Mouse (Mus musculus): ENCODE measurements around the gene Slc5a2. TPM values are rescaled to one million over a fixed set of nuclear protein-coding genes. Genes with fewer than 3 reads are reported as not detected.

Gene Slc5a2
- polyA plus RNA-seq, 1 experiment from 2014 or later = 8.4 TPM

DNA sequence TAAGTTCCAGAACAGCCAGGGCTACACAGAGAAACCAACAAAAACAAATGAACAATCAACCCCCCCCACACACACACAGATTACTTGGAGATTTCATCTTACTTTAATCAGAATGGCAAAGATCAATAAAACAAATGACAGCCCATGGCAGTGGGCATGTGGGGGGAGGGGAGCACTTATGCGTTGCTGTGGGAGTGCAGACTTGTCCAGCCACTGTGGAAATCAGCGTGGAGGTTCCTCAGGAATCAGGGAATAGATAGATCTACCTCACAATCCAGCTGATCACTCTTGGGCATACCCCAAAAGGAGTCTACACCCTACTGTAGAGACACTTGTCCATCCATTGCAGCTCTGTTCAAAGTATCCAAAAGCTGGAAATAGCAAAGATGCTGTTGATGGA, 10.5 kb upstream of the Slc5a2 start:
- Histone ChIP-seq H3K4me3 (replicated peaks) (no peak overlapping the region), H3K27ac (no peak overlapping the region)

DNA sequence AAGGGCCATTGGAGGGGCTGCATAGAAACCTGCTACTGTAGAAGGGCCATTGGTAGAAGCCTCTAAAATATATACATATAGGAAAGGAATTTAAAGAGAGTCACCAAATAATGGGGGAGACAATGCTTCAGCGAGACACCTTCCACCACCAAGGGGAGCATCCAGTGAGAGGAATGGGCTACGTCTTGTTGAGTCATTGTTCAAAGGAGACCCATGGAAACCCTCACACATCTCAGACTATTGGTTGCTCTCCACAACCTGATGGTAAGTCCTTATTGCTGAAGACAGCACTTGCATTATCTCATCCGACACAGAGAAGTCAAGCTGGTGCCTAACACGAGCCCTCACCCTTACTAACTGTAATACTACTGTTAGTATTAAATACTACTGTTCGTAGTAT, 9.7 kb upstream of the Slc5a2 start:
- Histone ChIP-seq H3K4me3 (replicated peaks) (no peak overlapping the region), H3K9ac (no peak overlapping the region), H3K9me3 (replicated peaks) (no peaks in the 10 kb centered on the region), H3K27ac (no peak overlapping the region), H3K36me3 (peaks cover 25% of the 10 kb centered on the region; the same call in 1 of the 2 replicates), H3K4me1 (peaks cover 22% of the 10 kb centered on the region), H3K27me3 (no peaks in the 10 kb centered on the region; the same call in 1 of the 2 replicates), H3K4me2 (no peak overlapping the region)
- 92% methylated on average over 5 of the region's 5 CpGs for WGBS
- ATAC-seq (replicated peaks; ENCODE audit: low FRiP score) = no peak

More for the DNA sequence above, 10.5 kb upstream of the Slc5a2 start:
- no peak for ATAC-seq (replicated peaks; ENCODE audit: low FRiP score)
- Histone ChIP-seq H3K9ac (no peak overlapping the region), H3K4me1 (peaks cover 22% of the 10 kb centered on the region), H3K27me3 (no peaks in the 10 kb centered on the region; the same call in 1 of the 2 replicates), H3K36me3 (peaks cover 29% of the 10 kb centered on the region; the same call in 1 of the 2 replicates), H3K9me3 (replicated peaks) (no peaks in the 10 kb centered on the region), H3K4me2 (no peak overlapping the region)
- WGBS = 68% methylated on average over 2 of the region's 2 CpGs

DNA sequence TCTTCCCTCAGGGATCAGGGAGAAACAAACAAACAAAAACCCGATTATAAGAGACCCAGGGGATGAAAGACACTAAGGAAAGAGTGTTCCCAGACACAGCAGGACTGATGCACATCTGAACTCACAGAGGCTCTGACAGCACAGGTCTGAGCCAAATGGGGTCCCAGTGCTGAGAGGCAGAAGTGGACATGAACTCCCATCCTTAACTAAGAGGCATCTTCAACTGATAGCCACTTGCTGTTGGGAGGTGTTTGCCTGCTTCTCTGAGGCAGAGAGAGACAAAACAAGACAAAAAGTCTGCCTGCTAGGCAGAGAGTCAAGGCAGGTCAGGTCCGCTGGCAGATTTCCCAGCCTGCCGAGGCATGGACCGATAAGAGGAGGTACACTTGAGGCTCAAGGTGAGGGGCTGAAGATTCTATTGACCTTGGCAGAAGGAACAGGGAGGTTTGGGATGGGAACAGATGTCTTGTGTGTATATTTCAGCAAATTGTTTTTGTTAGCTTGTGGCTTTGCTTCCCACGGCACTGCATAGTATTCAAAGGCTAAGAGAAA, 8.6 kb upstream of the Slc5a2 start:
- no peak for ATAC-seq (replicated peaks; ENCODE audit: low FRiP score)
- H3K36me3 ChIP-seq = peaks cover 17% of the 10 kb centered on the region; the same call in 1 of the 2 replicates
- no peak overlapping the region for H3K9ac ChIP-seq
- H3K27ac ChIP-seq = no peak overlapping the region
- no peak overlapping the region for H3K4me2 ChIP-seq
- no peak overlapping the region for H3K4me3 ChIP-seq (replicated peaks)
- no peaks in the 10 kb centered on the region; the same call in 1 of the 2 replicates for H3K27me3 ChIP-seq
- peaks cover 18% of the 10 kb centered on the region for H3K4me1 ChIP-seq
- 39% methylated on average over 5 of the region's 5 CpGs for WGBS
- H3K9me3 ChIP-seq (replicated peaks) = no peaks in the 10 kb centered on the region

DNA sequence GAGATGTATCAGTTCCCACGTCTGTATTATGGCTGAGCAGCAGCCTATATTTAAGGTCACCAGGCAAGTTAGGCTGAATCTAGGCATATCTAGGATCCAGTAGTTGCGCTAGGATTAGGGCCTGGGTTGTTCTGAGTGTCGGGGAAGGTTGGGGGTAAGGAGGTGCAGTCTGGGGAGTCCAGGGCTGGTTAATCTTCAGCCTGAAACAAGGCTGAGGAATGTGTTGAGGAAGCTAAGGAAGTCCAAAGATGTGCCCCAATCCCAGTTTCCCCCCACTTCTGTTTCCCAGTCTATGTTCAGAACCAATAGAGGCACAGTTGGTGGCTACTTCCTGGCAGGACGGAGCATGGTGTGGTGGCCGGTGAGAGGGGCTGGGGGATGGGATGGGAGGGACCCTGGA, 599 bp downstream of the Slc5a2 start:
- no peak overlapping the region for H3K4me2 ChIP-seq
- peaks cover 4% of the 10 kb centered on the region; the same call in 1 of the 2 replicates for H3K36me3 ChIP-seq
- no peaks in the 10 kb centered on the region for H3K4me1 ChIP-seq
- WGBS = 81% methylated on average over 5 of the region's 5 CpGs
- H3K9ac ChIP-seq = no peak overlapping the region
- H3K4me3 ChIP-seq (replicated peaks) = no peak overlapping the region
- no peaks in the 10 kb centered on the region for H3K9me3 ChIP-seq (replicated peaks)
- H3K27me3 ChIP-seq = no peaks in the 10 kb centered on the region
- ATAC-seq (replicated peaks; ENCODE audit: low FRiP score) = no peak
- no peak overlapping the region for H3K27ac ChIP-seq

DNA sequence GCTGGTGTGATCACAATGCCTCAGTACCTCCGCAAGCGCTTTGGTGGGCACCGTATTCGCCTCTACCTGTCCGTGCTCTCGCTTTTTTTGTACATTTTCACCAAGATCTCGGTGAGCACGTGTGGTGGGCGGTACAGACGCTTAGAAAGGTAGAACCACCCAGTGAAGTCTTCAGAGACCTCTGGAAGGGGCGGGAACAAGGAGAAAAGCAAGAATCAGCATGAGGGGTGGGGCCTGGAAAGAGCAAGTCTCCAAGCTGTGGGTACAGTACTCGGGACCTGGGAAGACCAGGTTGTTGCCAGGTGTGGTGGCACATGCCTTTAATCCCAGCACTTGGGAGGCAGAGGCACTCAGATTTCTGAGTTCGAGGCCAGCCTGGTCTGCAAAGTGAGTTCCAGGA, 1.9 kb downstream of the Slc5a2 start:
- H3K27me3 ChIP-seq = no peaks in the 10 kb centered on the region

DNA sequence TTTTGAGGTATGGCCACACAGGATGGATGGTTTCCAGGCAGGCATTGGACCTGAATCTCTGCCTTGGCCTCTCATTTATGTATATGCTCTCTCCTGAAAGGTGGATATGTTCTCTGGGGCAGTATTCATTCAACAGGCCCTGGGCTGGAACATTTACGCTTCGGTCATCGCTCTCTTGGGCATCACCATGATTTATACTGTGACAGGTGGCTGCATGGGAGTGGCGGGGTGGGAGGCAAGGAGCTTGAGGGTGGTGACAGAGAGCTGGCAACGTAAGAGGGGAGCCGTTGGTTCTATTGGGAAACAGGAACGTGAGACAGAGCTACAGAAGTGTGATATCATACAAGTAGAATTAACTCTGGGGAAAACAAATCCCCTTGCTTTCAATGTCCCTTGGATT, 2.4 kb downstream of the Slc5a2 start:
- no peak overlapping the region for H3K9ac ChIP-seq
- no peaks in the 10 kb centered on the region for H3K4me1 ChIP-seq
- no peak overlapping the region for H3K27ac ChIP-seq
- H3K27me3 ChIP-seq = no peaks in the 10 kb centered on the region
- WGBS = 39% methylated on average over 7 of the region's 7 CpGs
- peaks cover 22% of the 10 kb centered on the region for H3K36me3 ChIP-seq
- H3K4me2 ChIP-seq = no peak overlapping the region
- ATAC-seq (replicated peaks; ENCODE audit: low FRiP score) = no peak
- no peak overlapping the region for H3K4me3 ChIP-seq (replicated peaks)
- no peaks in the 10 kb centered on the region for H3K9me3 ChIP-seq (replicated peaks)

More for the DNA sequence above, 1.9 kb downstream of the Slc5a2 start:
- no peak overlapping the region for H3K4me2 ChIP-seq
- 68% methylated on average over 13 of the region's 13 CpGs for WGBS
- no peak for ATAC-seq (replicated peaks; ENCODE audit: low FRiP score)
- H3K27ac ChIP-seq = no peak overlapping the region
- no peak overlapping the region for H3K4me3 ChIP-seq (replicated peaks)
- no peaks in the 10 kb centered on the region for H3K9me3 ChIP-seq (replicated peaks)
- peaks cover 18% of the 10 kb centered on the region for H3K36me3 ChIP-seq
- no peaks in the 10 kb centered on the region for H3K4me1 ChIP-seq
- no peak overlapping the region for H3K9ac ChIP-seq

DNA sequence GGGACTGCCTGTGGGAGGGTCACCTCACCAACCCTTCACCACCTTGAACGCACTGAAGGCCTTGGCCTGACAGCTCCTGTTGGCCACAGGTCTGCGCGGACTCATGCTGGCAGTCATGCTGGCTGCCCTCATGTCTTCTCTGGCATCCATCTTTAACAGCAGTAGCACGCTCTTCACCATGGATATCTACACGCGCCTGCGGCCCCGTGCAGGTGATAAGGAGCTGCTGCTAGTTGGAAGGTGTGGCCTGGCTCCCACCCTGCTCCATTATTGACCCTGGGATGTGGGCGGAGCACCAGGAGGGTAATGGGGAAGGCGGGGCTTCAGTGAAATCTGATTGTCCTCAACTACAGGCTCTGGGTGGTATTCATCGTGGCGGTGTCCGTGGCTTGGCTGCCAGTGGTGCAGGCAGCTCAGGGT, 5.0 kb downstream of the Slc5a2 start:
- Histone ChIP-seq H3K9me3 (replicated peaks) (no peaks in the 10 kb centered on the region), H3K4me1 (no peaks in the 10 kb centered on the region), H3K27ac (no peak overlapping the region), H3K9ac (no peak overlapping the region), H3K27me3 (no peaks in the 10 kb centered on the region), H3K36me3 (peaks cover 48% of the 10 kb centered on the region), H3K4me2 (no peak overlapping the region), H3K4me3 (replicated peaks) (no peak overlapping the region)
- peak; percentile 63 for ATAC-seq (replicated peaks; ENCODE audit: low FRiP score)
- 60% methylated on average over 13 of the region's 13 CpGs for WGBS

DNA sequence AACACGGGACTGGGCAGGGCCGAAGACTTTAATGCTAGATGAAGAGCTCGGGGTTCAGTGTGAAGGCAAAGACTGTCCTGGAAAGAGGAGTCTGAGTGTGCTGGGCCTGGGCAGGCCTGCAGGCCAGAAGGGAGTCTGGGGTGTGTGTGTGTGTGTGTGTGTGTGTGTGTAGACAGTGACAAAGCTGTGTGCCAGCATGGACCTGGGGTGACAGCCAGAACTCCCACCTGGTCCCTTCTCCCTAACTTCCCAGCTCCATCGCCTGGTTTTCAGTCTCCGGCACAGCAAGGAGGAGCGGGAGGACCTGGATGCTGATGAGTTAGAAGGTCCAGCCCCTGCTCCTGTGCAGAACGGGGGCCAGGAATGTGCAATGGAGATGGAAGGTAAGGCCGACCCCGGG, 6.0 kb downstream of the Slc5a2 start:
- no peak for ATAC-seq (replicated peaks; ENCODE audit: low FRiP score)
- H3K36me3 ChIP-seq = peaks cover 59% of the 10 kb centered on the region
- H3K27me3 ChIP-seq = no peaks in the 10 kb centered on the region
- no peak overlapping the region for H3K4me2 ChIP-seq
- no peaks in the 10 kb centered on the region for H3K9me3 ChIP-seq (replicated peaks)
- no peak overlapping the region for H3K9ac ChIP-seq
- H3K4me1 ChIP-seq = no peaks in the 10 kb centered on the region
- H3K4me3 ChIP-seq (replicated peaks) = no peak overlapping the region
- H3K27ac ChIP-seq = no peak overlapping the region
- 95% methylated on average over 9 of the region's 9 CpGs for WGBS

DNA sequence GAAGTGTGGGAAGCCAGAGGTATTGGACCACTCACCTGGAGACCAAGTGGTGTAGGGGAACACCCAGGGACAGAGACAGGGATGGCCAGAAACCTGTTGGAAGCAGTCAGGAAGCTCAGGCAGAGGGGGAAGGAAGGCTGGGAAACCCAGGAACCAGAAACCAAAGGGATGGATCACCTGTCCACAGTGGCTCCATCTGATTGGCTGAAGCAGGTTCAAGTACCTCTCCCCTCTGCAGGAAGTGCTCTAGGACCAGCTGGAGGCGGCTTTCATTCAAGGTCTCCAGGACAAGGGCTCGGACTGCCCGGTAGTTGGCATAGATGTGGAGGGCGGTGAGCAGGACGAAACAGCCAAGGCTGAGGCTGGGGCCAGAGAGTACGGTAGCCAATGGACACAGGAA, 10.6 kb downstream of the Slc5a2 start:
- Histone ChIP-seq H3K36me3 (peaks cover 99% of the 10 kb centered on the region), H3K9ac (no peak overlapping the region), H3K27ac (no peak overlapping the region), H3K9me3 (replicated peaks) (no peaks in the 10 kb centered on the region), H3K4me1 (no peaks in the 10 kb centered on the region), H3K27me3 (no peaks in the 10 kb centered on the region), H3K4me3 (replicated peaks) (no peak overlapping the region), H3K4me2 (no peak overlapping the region)
- 92% methylated on average over 6 of the region's 6 CpGs for WGBS
- ATAC-seq (replicated peaks; ENCODE audit: low FRiP score) = no peak

DNA sequence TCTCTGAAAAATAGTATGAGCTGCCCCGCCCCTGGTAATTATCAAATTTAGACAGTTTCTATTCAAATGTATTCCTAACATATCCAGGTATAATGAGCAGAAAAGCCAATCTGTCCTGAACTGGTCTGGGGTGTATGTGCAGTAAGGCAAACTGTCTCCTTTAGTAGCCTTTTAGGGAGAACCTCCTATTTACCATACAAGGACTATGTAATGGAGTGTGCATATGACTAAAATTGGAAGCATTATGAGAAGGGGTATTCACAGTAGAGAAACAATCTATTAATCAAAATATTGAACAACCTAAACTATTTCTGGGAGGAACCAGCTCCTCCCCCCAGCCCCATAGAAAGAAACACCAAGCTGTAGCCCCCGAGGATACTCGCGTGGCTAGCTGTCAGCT, 14.3 kb downstream of the Slc5a2 start:
- no peak overlapping the region for H3K27ac ChIP-seq

DNA sequence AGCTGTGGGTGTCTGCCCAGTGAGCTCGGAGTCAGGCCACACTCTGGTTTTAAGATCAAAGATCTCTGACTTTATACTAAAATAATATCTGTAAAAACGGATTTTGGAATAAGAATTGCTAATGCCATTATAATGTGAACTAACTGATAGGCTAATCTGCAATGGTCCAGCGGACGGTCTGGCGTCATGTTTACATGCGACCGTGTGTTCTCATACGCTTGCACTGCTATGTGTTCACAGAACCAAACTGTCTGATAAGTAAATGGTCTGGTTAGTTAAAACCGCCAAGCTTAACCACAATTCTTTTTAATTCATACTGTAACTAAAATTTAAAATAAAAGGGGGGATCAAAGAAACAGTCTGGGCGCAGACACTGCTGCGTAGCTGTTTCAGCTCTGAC, 16.3 kb downstream of the Slc5a2 start:
- ATAC-seq (replicated peaks; ENCODE audit: low FRiP score) = no peak
- Histone ChIP-seq H3K4me1 (peaks cover 6% of the 10 kb centered on the region; the same call in 1 of the 2 replicates), H3K4me2 (no peak overlapping the region), H3K27me3 (no peaks in the 10 kb centered on the region), H3K9me3 (replicated peaks) (no peaks in the 10 kb centered on the region), H3K9ac (no peak overlapping the region), H3K27ac (no peak overlapping the region), H3K36me3 (peaks cover 73% of the 10 kb centered on the region), H3K4me3 (replicated peaks) (no peak overlapping the region)
- 90% methylated on average over 11 of the region's 11 CpGs for WGBS

More for the DNA sequence above, 14.3 kb downstream of the Slc5a2 start:
- H3K4me1 ChIP-seq = peaks cover 6% of the 10 kb centered on the region; the same call in 1 of the 2 replicates
- H3K4me3 ChIP-seq (replicated peaks) = no peak overlapping the region
- H3K9ac ChIP-seq = no peak overlapping the region
- no peaks in the 10 kb centered on the region for H3K27me3 ChIP-seq
- H3K4me2 ChIP-seq = no peak overlapping the region
- peaks cover 73% of the 10 kb centered on the region for H3K36me3 ChIP-seq
- 92% methylated on average over 4 of the region's 4 CpGs for WGBS
- no peaks in the 10 kb centered on the region for H3K9me3 ChIP-seq (replicated peaks)
- ATAC-seq (replicated peaks; ENCODE audit: low FRiP score) = no peak

DNA sequence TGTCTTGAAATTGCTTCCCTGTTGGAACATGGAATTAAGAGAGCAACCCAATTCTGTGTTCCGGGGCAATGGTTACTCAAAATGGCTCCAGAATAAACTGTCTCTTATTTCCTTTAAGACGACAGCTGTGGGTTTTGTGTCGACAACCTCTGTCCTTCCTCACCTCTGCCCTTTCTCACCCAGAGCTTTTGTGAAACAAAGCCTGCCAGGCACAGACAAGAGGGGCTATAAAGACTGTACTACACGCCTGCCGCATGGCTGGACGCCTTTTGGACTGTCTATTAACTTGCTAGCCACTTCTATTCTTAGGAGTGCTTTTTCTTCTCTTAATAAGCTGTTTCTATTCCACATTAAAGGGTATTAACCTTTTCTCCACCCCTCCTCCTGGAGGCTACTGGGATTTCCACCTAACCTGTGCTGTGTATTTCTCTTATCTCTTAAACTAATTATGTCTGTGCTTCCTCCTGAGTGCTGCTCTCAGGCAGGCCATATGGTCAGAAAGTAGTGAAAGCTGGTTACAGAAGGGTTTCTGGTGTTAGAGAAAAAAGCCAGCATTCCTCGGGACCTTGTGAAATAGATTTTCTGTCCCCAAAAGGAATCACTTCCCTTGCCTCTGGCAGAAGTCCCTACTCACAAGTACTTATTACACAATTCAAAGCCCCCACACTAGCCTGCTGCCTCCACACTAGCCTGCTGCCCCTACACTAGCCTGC, 17.2 kb downstream of the Slc5a2 start:
- Histone ChIP-seq H3K9ac (no peak overlapping the region), H3K4me1 (peaks cover 6% of the 10 kb centered on the region; the same call in 1 of the 2 replicates), H3K27ac (peak overlapping the region; percentile 22; the same call in 1 of the 2 replicates), H3K4me3 (replicated peaks) (no peak overlapping the region), H3K9me3 (replicated peaks) (no peaks in the 10 kb centered on the region), H3K36me3 (peaks cover 73% of the 10 kb centered on the region), H3K27me3 (no peaks in the 10 kb centered on the region), H3K4me2 (no peak overlapping the region)
- ATAC-seq (replicated peaks; ENCODE audit: low FRiP score) = no peak
- 29% methylated on average over 7 of the region's 7 CpGs for WGBS
